Mouse (Mus musculus) c-Kit-negative CD71-positive TER-119-positive erythroid progenitor cells, embryonic 14.5 days (primary cell): ENCODE measurements around the gene Ikzf1.

Source experiments
- DNase-seq: peaks from one replicate; pipeline ENCODE4 v3.0.0-alpha.2; 2013; ENCODE audit warnings: low read depth, low spot score

Ikzf1 gene

DNA sequence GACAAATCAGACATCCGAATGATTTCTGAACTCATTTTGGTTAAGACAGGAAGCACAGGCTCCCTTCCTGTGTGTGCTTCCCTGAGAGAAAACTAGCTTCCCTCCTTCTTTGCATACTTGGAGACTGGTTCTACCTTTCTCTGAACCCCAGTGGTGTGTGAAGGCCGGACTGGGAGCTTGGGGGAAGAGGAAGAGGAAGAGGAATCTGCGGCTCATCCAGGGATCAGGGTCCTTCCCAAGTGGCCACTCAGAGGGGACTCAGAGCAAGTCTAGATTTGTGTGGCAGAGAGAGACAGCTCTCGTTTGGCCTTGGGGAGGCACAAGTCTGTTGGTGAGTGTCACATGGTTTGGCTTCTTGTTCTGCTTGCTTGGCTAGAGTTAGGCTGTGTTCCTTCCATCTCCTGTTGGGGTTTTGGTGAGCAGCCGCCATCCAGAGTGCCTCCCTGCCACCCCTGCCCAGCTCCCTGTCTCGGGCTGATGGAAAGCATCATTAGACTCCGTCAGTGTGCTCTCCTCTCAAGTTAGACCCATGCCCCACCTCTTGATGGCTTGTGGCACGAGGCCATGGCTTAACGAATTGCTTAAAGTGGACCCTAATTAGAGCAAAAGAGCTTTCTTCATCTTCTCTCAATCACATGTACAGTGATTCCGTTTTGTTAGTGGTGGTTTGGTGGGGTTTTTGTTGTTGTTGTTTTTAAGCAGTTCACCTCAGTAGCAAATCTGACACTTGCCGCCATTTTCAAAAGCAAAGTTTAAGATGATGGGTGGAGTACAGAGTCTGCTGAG is 5.4 kb downstream of the Ikzf1 start:
- DNase-seq, result no peak

DNA sequence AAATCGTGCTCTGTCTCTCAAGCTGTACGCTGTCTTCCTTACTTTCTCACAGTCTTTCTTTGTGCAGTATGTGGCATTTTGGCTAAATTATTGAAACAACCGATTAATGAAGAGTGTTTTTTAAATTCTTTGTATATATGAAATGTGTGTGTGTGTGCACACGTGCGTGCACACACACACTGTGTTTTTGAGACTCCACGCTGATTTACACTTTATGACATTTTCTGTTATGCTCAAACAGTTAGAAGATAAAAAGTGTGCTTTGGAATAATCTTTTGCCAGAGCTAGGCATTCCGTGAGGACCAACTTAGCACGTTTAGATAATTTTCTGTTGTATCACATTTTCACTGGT is 6.0 kb downstream of the Ikzf1 start:
- no peak for DNase-seq

DNA sequence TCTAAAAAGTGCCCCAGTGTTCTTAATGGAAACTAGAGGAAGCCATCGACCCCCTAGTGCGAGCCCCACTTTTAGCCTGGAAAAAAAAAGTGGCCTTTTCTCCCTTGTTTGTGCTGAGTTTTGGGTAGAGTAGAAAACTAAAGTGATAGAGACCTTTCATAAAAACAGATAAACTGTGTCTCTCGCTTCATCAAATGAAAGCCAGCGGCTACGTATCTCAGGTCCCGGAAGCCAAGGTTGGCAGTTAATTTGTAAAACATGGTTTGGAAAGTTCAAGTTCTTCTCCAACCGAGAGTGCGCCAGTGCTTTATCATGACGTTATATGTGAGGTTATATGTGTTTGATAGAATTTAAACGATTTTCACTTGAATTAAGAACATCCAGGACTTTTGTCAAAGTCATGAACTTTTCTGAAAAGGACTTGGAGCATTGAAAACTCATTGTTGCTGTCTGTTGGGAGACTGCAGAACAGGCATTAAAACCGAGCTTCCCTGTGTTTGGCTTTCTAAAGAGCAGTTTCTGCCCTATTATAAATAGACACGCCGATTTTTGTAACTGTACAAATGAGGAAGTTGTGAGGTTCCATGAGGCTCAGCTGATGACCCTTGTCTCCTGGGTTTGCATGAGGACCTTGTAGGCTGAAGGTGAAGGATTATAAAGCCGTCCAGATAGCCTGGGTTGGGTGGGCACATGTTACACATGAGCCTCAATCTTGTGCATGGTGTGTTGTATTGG is 6.7 kb downstream of the Ikzf1 start:
- no peak for DNase-seq

DNA sequence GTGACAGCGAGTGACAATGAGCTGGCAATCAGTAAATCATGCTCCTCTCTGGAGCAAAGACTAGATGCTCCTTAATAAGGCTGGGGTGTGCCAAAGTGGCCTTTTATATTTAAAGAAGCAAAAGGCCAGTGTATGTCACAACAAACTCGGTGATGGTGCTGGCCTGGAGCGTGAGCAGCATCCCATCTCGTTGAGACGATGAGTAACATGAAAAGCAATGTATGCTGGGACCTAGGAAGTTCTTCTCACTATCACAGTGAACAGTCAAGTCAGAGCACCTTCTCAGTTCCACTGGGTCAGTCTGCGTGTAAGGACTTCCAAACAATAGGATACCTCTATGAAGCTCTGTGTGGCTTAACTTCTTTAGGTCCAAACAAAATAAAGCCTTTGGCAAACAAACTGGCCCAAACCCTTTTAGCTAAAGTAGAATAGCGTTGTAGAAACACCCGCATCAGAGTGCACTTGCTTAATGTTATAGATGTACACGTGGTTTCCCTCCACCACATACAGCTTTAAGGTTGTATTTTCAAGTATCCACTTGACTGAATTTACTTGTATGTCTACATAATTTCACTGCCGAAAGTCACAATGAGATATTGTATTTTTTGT is 7.9 kb downstream of the Ikzf1 start:
- DNase-seq, result no peak

DNA sequence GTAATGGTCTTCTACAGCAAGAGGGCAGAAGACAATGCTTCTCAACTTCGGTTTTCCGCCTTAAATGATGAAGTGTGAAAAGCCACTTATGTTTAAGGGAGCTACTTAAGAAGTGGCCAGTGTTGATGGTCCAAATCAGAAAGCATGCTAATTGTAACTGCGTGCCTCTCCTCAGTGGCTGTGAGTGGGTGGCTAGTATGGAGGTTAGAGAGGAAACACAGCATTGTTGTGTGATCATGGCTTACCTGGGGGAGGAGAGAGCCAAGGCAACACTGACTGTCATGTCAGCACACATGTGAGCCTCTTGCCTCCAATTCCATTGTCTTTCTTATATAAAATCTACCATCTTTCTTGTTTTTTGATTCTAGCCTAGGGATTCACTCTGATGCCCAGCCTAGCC is 8.6 kb downstream of the Ikzf1 start:
- no peak for DNase-seq

DNA sequence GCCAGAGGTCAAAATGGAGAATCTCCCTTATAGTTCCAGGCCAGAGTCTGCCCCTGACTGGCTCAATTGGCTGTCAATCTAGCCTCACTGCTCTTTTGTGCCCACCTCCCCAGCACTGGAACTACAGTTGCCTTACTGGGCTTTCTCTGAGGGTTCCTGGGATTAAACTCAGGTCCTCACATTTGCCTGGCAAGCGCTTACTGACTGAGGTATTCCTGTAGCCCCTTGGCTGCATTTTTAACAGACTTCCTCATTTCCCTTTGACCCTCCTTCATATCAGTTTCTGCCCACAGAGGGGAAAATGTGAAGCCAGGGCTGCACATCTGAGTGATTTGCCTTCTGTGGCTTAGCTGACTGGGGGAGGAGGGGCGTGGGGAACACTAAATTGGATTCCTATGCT is 9.3 kb downstream of the Ikzf1 start:
- no peak for DNase-seq

DNA sequence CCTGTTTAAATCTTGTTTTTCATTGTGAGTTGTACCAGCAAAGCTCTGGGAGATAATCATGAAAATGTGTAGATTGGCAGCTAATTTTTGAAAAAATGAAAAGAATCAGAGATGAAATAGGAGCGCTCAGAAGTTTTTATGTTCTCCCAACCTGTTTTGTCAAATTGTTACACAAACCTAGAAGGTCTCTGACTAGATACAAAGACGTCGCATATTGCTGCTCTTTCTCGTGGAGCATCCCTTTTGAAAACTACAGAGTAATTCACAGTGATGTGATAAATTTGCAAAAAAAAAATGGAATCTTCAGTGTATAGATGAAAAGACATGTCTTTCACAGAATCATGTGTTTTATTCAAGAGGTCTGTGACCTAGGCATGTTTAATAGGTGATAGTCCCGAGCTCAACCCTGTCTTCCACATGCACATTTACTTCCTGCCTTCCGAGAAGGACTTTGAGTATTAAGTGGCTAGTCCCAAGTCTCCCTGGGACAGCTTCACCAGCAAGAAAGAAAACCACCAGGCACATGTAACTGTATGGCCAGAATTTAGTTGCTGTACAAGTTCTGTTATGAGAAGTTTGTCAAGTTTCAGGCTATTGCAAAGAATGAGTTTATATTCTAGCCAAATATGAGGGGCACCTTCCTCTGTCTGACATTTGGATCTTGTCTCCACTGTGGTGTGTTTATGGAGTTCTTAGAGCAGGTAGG is 9.8 kb downstream of the Ikzf1 start:
- DNase-seq, result no peak

DNA sequence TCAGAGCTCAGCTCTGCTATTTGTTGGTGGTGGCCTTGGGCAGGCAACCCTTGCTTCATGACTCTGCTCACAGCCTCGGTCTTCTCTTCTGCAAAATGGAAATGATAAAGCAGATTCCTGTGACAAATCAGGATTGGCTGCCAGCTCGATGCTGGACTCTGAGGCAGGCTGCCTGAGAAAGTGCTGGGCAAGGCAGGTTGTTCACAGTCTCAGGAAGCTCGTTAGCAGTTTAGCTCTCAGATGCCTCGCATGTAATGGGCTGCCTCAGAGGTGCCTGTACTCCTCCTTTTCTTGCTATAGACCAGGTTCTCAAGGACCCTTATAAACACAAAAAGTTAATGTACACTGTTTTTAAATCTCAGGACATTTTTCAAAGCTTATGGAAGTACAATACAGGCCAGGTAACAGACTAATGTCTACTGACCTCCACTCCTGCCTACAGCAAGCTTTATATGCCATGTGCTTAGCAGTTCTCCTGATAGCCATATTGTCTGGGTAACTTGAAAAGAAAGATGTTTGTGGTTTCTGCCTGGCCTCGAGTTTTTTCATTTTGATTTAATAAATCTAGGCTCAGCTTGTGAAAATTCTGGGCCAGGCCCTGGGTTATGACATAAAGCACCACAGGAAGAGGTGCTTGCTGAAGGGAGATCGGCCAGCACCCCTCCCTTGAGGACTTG is 10.5 kb downstream of the Ikzf1 start:
- DNase-seq, result no peak

DNA sequence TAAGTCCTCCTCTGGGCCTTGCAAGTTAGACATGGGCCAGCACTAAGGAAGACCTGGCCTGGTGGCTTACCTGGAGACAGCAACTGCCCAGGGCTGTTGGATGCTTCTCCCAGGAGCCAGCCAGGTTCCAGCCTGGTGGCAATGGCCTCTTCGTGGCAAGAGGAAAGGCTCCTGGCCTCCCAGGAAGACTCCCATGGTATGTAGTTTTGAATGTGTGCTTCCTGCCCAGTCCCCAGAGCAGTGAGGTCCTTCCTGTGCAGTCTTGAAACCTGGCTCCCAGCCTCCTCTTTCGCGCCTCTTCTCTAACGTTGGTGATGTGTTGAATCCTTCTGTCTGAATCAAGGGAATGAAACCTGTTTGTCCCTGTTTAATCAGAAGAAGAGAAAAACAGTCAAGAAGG is 11.1 kb downstream of the Ikzf1 start:
- no peak for DNase-seq

DNA sequence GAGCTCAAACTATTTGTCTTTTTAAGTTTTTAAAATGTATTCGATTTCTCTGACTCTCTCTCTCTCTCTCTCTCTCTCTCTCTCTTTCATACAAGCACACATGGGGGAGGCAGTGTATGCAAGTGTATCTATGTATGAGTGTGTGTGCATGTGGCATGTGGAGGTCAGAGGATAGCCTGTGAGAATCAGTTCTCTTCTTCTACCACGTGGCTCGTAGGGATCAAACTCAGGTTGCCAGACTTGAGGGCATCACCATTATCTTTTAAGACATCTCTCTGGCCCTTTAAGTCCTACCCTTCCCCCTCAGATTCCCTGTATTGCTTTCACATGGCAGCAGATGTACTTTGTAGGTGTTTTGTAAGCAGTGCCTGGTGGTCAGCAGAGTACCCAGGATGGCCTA is 12.0 kb downstream of the Ikzf1 start:
- no peak for DNase-seq

DNA sequence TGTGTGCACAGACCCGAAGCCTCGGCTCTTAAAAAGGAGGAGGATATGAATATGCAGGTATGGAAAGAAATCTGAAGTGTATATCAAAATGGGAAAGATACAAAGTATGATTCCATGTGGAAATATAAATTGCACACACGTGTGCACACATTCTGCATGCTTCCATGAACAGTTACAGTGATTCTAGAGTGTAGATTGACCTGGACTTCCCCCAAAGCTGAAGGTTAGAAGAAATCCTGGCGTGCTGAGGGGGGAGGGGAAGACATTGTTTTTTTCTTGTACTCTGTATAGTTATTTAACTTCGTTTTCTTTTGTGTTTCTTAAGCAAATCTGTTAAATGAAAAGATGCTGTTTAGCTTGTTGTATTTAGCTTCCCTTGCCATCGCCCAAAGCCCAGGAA is 16.6 kb downstream of the Ikzf1 start:
- DNase-seq, result no peak

DNA sequence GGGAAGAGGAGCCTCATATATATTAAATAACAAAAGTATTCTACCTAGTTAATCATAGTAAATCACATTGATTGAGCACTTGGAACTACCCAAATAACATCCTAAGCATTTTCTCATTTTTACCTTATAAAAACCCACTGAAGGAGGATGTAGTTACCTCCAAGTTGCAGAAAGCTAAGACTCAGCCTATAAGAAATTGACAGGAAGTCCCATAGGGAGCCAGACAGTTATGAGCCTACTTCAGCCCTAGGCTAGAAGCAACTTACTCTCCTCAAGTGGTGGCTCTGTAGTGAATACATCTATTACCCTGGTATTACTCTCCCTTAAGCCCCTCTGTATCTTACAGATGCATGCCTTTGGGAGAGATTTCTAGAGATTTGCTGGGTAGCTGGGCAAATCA is 19.0 kb downstream of the Ikzf1 start:
- DNase-seq, result no peak

DNA sequence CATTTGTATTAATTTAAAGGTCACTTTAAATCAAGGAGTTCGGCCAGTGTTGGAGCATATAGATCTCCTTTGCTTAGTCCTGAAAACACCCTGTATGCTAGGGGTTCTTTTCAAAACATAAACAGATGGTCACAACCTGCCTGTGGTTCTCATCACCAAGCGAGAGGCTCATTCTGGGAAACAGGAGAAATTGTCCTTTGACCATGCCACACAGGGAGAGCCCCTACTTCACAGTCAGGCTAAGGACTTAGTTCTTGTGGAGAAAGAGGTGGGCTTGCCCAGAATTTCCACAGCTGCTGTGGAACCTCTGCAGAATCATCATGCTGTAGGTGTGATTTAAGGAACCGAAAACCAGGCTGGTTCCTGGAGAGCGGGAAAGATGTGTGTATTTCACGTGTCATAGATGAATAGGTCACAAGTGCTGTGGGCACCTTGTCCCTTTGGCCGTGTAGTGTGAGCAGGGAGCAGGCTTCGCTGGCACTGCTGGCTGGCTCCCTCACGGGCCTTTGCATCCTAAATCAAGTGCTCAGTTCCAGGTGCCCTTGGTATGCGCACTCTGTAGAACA is 23.4 kb downstream of the Ikzf1 start:
- no peak for DNase-seq

DNA sequence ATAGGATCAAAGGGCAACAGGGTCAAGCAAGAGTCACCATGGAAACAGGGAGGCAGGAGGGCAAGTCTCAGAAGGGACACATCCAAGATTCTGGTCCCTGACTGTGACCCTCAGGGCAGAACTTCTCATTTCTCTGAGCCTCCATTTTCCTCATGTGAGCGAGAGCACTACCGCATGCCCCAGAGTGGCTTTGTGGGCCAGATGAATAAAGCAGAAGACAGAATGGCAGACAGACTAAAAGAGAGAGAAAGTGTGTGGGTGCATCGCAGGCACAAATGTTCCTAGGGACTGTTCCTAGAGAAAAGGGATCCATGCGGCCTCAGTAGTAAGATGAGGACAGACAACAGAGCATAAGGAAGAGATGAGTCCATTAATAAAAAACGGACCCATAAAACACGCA is 24.5 kb downstream of the Ikzf1 start:
- DNase-seq, result no peak

DNA sequence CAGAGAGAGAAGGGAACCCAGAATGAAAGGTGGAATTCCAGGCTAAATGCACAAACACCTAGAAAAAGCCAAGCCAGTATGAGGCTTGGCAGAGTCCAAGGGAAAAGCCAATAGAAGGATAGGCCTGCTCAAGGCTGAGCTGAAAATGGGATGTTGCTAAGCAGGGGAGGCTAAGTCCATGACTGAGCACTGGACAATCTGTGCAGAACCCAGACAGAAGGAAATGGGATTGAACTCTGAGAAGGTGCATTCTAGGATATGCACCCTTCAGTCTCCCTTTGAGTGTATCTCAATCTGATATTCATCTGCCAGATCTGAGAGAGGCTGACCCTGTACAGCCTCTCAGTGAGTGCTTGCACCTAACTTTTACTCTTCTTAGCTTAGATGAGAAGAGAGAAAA is 25.9 kb downstream of the Ikzf1 start:
- no peak for DNase-seq

DNA sequence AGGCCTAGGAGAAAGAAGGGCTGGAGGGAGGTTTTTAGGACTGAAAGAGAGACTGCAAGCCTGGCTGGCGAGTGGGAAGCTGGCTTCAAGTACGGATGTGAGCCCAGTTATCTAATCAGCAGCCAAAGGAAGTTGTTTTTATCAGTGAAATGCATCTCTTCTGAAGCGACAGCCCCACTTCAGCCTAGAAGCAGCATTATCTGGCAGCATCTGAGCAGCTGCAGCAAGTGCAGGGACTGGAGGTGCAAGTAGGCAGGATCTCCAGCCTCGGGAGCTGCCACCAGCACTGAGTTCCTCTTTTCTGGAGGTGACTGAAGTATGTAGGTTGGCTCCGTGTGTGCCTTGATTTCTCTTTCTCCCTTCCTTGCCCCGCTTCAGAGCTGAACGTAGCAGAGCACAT is 26.9 kb downstream of the Ikzf1 start:
- DNase-seq, result no peak

DNA sequence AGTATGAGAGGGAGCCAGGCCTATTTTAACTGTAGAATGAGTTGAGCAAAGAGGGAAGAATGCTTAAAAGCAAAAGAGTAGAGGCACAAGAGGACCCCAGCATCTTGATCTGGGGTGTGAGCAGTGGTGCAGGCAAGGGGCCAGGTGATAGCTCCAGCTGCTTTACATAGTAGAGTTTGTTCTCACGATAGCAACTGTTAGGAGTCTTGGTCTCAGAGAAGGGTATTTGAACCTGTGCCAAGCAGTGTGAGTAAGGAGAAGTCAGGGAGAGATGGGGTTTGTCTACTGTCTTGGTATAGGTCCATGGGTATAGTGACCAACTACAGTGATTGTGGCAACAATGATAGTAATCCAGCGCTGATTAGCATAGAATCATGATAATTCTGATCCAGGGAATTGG is 29.9 kb downstream of the Ikzf1 start:
- DNase-seq, result no peak

DNA sequence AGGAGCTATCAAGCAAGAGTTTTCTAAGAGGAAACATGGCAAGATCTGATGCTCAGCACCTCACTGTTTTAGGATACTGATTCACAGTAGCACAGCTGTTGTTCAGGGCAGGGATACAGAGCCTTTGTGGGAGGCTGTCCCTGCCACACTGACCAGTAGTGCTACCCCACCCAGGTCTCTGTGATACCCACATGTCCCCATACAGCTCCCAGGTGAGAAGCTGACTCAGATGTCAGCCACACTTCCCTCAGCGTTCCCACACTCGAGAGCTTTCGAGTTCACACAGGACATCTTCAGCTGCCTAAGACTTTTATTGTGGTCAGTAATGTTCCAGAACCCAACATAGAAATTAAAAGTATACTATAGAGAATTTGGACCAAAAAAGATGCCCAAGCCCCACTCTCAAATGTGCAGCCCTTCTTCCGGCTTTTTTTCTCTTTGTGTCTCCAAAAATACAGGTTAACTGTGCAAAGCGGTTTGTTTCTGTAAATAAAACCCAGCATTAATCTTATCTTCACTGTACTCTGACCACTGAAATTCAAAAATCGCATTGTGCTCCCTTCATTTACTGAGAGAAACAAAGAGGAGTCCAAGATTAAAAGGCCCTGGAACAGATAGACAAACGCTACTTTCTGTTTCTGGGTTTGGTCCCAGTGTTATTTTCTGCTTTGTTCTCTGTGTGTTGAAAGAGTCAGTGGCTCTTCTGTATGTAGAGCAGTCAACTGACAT is 31.3 kb downstream of the Ikzf1 start:
- DNase-seq, result no peak

DNA sequence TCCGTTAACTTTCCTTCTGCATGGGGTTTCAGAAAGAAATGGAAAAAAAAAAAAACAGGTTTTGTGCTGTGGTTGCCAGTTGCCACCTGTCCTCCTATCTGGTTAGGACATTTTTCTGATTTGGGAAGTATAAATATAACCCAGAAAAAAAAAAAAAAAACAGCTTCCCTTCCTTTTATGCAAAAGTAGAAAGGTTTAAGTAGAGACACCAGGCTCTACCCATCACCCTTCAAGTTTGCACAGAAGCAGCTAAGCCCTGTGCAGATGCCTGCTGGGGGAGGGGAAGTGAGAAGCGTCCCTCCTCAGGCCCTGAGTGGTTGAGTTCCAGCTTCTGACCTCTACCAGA is 31.9 kb downstream of the Ikzf1 start:
- DNase-seq, result no peak

DNA sequence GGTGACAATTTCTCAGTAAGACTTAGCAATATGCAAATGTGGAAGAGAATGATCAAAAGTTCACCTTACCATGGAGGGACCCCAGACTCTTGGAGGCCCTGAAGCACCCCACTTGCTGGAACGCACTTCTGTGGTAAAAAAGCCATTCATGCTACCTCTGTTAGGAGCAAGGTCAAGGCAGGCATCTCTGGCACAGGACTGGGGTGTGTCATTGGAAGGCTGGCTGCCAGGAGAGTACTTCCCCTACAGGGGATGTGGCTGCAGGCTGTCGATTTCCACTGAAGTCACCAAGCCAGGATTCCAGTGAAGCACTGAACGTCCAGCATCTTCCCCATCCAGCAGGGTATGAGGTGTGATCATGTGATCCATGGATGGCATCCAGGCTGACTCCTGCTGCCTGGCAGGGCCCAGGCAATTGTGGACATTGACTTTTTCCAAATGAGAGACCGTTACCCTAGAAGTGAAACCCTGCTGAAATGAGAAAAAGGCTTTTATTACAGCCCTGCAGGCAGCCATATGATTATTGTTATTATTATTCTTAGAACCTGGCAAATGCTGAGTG is 32.9 kb downstream of the Ikzf1 start:
- DNase-seq, result no peak

DNA sequence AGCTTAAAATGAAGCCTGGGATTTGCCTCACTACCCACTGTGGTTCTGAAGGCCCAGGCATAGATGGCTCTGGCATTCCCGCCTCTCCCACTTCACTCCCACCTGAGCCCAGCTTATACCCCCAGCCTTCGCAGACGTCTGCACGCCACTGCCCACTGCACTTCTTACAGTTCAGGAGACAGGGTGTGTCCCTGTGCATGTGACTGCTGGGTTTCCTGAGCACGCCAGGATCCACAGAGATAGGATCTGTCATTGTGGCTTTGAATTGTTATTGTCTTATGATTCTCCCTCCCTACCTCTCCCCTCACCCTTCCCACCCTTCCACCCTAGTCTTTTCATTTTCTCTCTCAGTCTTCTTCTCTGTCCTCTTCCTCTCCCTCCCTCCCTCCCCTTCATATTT is 34.9 kb downstream of the Ikzf1 start:
- DNase-seq, result no peak
